7 mouse cellular contexts compared by ENCODE assay signal in the genomic region with DNA sequence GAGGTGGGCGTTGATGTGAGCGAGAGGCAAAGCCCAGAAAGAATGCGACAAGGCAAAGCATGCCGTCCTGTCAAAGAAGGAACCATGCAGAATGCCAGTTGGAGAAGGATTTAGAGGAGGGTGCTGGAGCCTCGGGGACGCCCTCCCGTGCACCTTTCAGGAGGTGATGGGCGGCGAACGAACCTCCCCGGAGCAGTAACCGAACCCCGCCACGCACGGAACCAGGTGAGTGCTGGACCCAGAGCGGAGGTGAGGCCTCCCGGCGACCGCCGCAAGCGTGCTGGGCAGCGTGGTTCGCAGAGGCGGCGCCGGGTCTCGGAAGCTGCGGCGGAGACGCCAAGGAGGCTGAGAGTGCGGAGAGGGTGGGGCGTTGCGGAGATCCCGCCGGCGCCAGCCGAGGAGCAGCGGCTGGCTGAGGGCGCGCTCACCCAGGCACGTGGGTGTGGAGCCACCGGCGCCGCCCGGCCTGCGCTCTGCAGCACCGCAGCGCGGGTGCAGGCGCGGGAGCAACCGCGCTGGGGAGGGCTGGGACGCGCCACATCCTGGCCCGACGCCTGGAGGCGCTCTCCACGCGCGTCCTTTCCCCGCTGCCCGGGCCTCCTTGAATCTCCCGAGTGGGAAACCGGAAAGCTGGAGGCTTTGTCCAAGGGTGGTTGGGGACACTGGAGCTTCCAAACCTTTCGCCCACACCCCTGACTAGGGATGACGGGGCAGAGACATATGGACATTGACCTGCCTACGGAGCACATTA.
DNase-seq lines count a peak whose midpoint lies in the region; ATAC-seq lines count a peak whose summit lies in the region.

No protein-coding gene starts in this region.

- no peaks in the 10 kb centered on the region for H3K36me3 ChIP-seq in embryonic facial prominence, embryonic 12.5 days
- no peaks in the 10 kb centered on the region for H3K36me3 ChIP-seq in heart, embryonic 16.5 days (ENCODE audit: control insufficient read depth, insufficient read depth)
- H3K36me3 ChIP-seq in limb, embryonic 12.5 days, result no peaks in the 10 kb centered on the region

- H3K27ac ChIP-seq in embryonic facial prominence, embryonic 12.5 days, result no peak overlapping the region
- H3K27ac ChIP-seq in heart, embryonic 16.5 days (ENCODE audit: low read length), result no peak overlapping the region
- no peak overlapping the region for H3K27ac ChIP-seq in limb, embryonic 12.5 days

- peaks cover 71% of the 10 kb centered on the region for H3K27me3 ChIP-seq in embryonic facial prominence, embryonic 12.5 days
- peaks cover 76% of the 10 kb centered on the region for H3K27me3 ChIP-seq in heart, embryonic 16.5 days (ENCODE audit: control insufficient read depth, insufficient read depth, low read length)
- peaks cover 75% of the 10 kb centered on the region for H3K27me3 ChIP-seq in limb, embryonic 12.5 days

- peak overlapping the region; percentile 42 for H3K4me3 ChIP-seq in embryonic facial prominence, embryonic 12.5 days
- H3K4me3 ChIP-seq in heart, embryonic 16.5 days (ENCODE audit: low read length), result peak overlapping the region; percentile 45
- peak overlapping the region; percentile 45 for H3K4me3 ChIP-seq in limb, embryonic 12.5 days (replicated peaks)

- peak overlapping the region; percentile 91 for H3K4me2 ChIP-seq in embryonic facial prominence, embryonic 12.5 days (replicated peaks)
- H3K4me2 ChIP-seq in heart, embryonic 16.5 days (ENCODE audit: low read depth, low read length), result peak overlapping the region; percentile 65
- peak overlapping the region; percentile 84 for H3K4me2 ChIP-seq in limb, embryonic 12.5 days

- peak; percentile 17; the same call in 1 of the 2 replicates for ATAC-seq in embryonic facial prominence, embryonic 12.5 days (ENCODE audit: insufficient number of reproducible peaks, insufficient read depth, low FRiP score, low TSS enrichment)
- ATAC-seq in heart, embryonic 16.5 days (replicated peaks; ENCODE audit: extremely low read depth, insufficient read depth, low FRiP score), result no peak
- no peak for ATAC-seq in limb, embryonic 12.5 days (ENCODE audit: insufficient number of reproducible peaks, insufficient read depth, low FRiP score, low TSS enrichment, low read depth)

- H3K4me1 ChIP-seq in embryonic facial prominence, embryonic 12.5 days, result peaks cover 19% of the 10 kb centered on the region
- peaks cover 13% of the 10 kb centered on the region for H3K4me1 ChIP-seq in heart, embryonic 16.5 days (ENCODE audit: control insufficient read depth, insufficient read depth, low read length)
- peaks cover 34% of the 10 kb centered on the region for H3K4me1 ChIP-seq in limb, embryonic 12.5 days (replicated peaks)

- 1% methylated on average over 64 of the region's 68 CpGs for WGBS in embryonic facial prominence, embryonic 12.5 days
- WGBS in heart, embryonic 16.5 days, result under 1% methylated on average over 65 of the region's 68 CpGs
- under 1% methylated on average over 68 of the region's 68 CpGs for WGBS in limb, embryonic 12.5 days

- peak overlapping the region; percentile 36; the same call in 1 of the 2 replicates for H3K9ac ChIP-seq in embryonic facial prominence, embryonic 12.5 days
- no peak overlapping the region for H3K9ac ChIP-seq in heart, embryonic 16.5 days (ENCODE audit: low read length)
- peak overlapping the region; percentile 53 for H3K9ac ChIP-seq in limb, embryonic 12.5 days (replicated peaks)

- peak; percentile 59 to 80 for DNase-seq in left cerebral cortex, adult 18-20 months (ENCODE audit: low spot score in 2 of 2)
- DNase-seq in left cerebral cortex, adult 11 months (ENCODE audit: low spot score), result no peak
- DNase-seq in right cerebral cortex, adult 18-20 months, result peak; percentile 86
- no peak for DNase-seq in urinary bladder, adult 2 months (ENCODE audit: low spot score)

- H3K9me3 ChIP-seq in embryonic facial prominence, embryonic 12.5 days, result no peaks in the 10 kb centered on the region
- H3K9me3 ChIP-seq in heart, embryonic 16.5 days (replicated peaks; ENCODE audit: control insufficient read depth, low read length), result no peaks in the 10 kb centered on the region
- 0 out of 2 replicates have a peak, but pooled peaks cover 4% of the 10 kb centered on the region for H3K9me3 ChIP-seq in limb, embryonic 12.5 days

Comparison
In these comparisons a context has a peak if more than half of its experiments do, and no peak if none do; other contexts are left out.
1. DNase-seq: peak in left cerebral cortex, adult 18-20 months (2 of 2) and right cerebral cortex, adult 18-20 months (single experiment); none in left cerebral cortex, adult 11 months (single experiment) and urinary bladder, adult 2 months (single experiment).
2. Peak in every context shown above with its lines, with median percentiles within 50 percentile points of each other: H3K4me2 ChIP-seq and H3K4me3 ChIP-seq.